Mouse (Mus musculus) intestine, postnatal 0 days (tissue): ENCODE results near the gene Fam89b. TPM values are rescaled to one million over a fixed set of nuclear protein-coding genes. Genes with fewer than 3 reads are reported as not detected.

Experiments used
- ATAC-seq: fragments of 200-750 bp; cut with Nextera tagmentation; 2 replicates; pipeline ENCODE4 v1.8.0; 2017; ENCODE audit warnings: mild to moderate bottlenecking, moderate TSS enrichment, moderate library complexity
- H3K27ac ChIP-seq: fragments of 300-500 bp; sonication (generic); 2 replicates; pipeline ENCODE4 v1.5.1; 2014; ENCODE audit warnings: mild to moderate bottlenecking, low read depth, low read length, moderate library complexity
- H3K27me3 ChIP-seq: fragments of 300-500 bp; sonication (generic); replicated peaks from 2 replicates; pipeline ENCODE4 v1.6.1; 2014; ENCODE audit warnings: low read length, mixed read lengths; ENCODE audit not compliant: control insufficient read depth, insufficient read depth
- H3K36me3 ChIP-seq: fragments of 300-500 bp; sonication (generic); 2 replicates; pipeline ENCODE4 v1.6.1; 2014; ENCODE audit warnings: mild to moderate bottlenecking, moderate library complexity; ENCODE audit not compliant: control insufficient read depth, insufficient read depth
- H3K4me1 ChIP-seq: fragments of 300-500 bp; sonication (generic); replicated peaks from 2 replicates; pipeline ENCODE4 v1.6.1; 2014; ENCODE audit warnings: antibody characterized with exemption, low read length, mixed read lengths; ENCODE audit not compliant: control insufficient read depth, insufficient read depth
- H3K4me2 ChIP-seq: fragments of 300-500 bp; sonication (generic); replicated peaks from 2 replicates; pipeline ENCODE4 v1.6.1; 2014; ENCODE audit warnings: low read depth, mild to moderate bottlenecking, moderate library complexity
- H3K4me3 ChIP-seq: fragments of 300-500 bp; sonication (generic); 2 replicates; pipeline ENCODE4 v1.5.1; 2014; ENCODE audit warnings: low read depth, low read length
- H3K9ac ChIP-seq: fragments of 300-500 bp; sonication (generic); 2 replicates; pipeline ENCODE4 v1.6.1; 2014; ENCODE audit warnings: mild to moderate bottlenecking, low read depth, low read length
- H3K9me3 ChIP-seq: fragments of 300-500 bp; sonication (generic); 2 replicates; pipeline ENCODE4 v1.6.1; 2016; ENCODE audit warnings: mixed run types; ENCODE audit not compliant: control insufficient read depth
- CTCF ChIP-seq: sonication (generic); IDR thresholded peaks from 2 replicates; pipeline ENCODE4 v1.5.1; 2016; ENCODE audit warnings: low read depth, mild to moderate bottlenecking, control low read depth, antibody characterized with exemption, moderate library complexity
- WGBS: fragments of 180-500 bp; shearing (Covaris S2); extraction: QIAGEN DNeasy Blood & Tissue Kit; methylation state at CpG from one replicate; pipeline ENCODE4 v1.1.7; 2014; 5-methylcytosine and 5-hydroxymethylcytosine counted together
- polyA plus RNA-seq: library from polyadenylated mRNA; unstranded; fragments of >200 nt; fragmentation: Nextera tagmentation; extraction: Ambion mirVana; gene quantifications from 2 replicates; pipeline ENCODE4 v1.2.1, GENCODE M21; 2015

Gene Fam89b
- polyA plus RNA-seq, 1 experiment from 2014 or later, result 48.9 TPM

DNA sequence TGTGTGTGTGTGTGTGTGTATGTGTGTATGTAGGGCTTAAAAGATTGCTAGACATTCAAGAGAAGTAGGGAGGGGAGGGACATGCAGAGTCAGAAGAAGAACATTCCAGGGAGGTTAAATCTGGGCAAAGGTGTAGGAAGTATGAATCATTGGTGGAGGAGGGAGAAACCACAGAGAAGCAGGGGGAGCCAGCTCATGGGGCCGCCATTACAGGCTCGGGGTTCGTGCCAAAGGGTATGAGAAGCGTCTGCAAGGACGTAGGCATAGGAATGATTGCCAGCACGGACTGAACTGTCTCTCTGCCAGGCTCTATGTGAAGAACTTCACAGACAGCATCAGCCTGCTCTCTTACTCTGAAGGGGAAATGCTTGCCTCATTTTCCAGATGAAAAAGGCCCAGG is 20.0 kb upstream of the Fam89b start:
- Histone ChIP-seq H3K4me2 (no peak overlapping the region), H3K36me3 (peaks cover 9% of the 10 kb centered on the region; the same call in 1 of the 2 replicates), H3K9me3 (no peaks in the 10 kb centered on the region), H3K9ac (no peak overlapping the region), H3K4me1 (0 out of 2 replicates have a peak, but pooled peaks cover 6% of the 10 kb centered on the region), H3K27me3 (peaks cover 7% of the 10 kb centered on the region; the same call in 1 of the 2 replicates), H3K4me3 (no peak overlapping the region), H3K27ac (no peak overlapping the region)
- no peak for ATAC-seq
- WGBS, result 82% methylated on average over 6 of the region's 6 CpGs
- TF ChIP-seq CTCF, result no peak

DNA sequence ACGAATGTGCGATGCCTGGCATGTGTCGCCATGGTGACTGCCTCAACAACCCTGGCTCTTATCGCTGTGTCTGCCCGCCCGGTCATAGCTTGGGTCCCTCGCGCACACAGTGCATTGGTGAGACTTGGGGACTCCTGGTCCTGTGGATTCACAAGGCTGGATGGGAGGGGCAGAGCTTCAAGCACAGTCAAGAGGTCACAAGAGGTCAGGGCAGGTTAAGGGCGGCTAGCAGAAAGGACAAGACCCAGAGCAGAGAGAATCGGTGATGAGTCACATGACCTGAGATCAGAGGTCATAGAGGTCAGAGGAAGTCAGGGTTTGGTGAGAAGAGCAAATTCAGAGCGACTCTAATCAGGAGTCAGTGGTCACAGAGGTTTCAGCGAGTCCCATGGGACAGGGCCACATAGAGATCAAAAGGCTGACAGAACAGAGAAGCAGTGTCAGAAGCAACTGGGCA is 17.5 kb upstream of the Fam89b start:
- 47% methylated on average over 12 of the region's 12 CpGs for WGBS

DNA sequence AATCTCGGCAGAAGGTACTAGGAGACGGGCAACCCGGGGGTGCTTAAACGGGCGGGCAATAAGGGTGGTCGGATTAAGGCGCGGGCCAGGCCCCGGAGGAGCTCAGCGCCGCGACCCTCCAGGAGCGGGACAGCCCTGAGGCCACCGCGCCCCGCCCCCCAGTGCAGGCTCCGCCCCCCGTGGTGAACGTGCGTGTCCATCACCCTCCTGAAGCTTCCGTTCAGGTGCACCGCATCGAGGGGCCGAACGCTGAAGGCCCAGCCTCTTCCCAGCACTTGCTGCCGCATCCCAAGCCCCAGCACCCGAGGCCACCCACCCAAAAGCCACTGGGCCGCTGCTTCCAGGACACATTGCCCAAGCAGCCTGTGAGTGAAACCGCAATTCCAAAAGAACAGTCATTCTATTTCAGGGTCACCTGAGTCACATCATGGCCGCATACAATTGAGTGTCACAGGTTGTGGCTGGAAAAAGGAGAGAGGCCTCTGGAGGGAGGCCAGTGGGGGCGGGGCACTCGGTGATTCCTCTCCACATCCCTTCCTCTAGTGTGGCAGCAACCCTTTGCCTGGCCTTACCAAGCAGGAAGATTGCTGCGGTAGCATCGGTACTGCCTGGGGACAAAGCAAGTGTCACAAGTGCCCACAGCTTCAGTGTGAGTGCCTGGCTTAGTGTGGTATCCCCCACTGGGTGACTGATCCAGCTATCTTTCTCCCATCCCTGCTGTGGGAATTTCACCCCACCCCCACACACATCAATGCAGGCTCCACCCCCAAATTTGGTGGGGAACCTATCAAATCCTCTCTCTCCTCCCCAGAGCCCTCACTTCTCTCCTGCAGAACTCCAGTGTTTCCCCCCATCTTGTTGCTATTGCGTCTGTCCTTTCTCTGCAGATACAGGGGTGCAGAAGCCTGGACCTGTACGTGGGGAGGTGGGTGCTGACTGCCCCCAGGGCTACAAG is 16.6 kb upstream of the Fam89b start:
- no peak for ATAC-seq
- Histone ChIP-seq H3K9me3 (no peaks in the 10 kb centered on the region), H3K9ac (no peak overlapping the region), H3K36me3 (peaks cover 7% of the 10 kb centered on the region; the same call in 1 of the 2 replicates), H3K4me3 (peak overlapping the region; percentile 16), H3K27ac (no peak overlapping the region), H3K4me1 (peaks cover 9% of the 10 kb centered on the region; the same call in 1 of the 2 replicates), H3K27me3 (peaks cover 15% of the 10 kb centered on the region), H3K4me2 (peak overlapping the region; percentile 62)
- WGBS, result 12% methylated on average over 36 of the region's 36 CpGs
- no peak for TF ChIP-seq CTCF

More for the DNA sequence above, 17.5 kb upstream of the Fam89b start:
- Histone ChIP-seq H3K9me3 (no peaks in the 10 kb centered on the region), H3K9ac (no peak overlapping the region), H3K4me3 (no peak overlapping the region), H3K27me3 (peaks cover 14% of the 10 kb centered on the region; the same call in 1 of the 2 replicates), H3K4me1 (0 out of 2 replicates have a peak, but pooled peaks cover 9% of the 10 kb centered on the region), H3K4me2 (no peak overlapping the region), H3K36me3 (peaks cover 7% of the 10 kb centered on the region; the same call in 1 of the 2 replicates), H3K27ac (no peak overlapping the region)
- ATAC-seq, result no peak
- no peak for TF ChIP-seq CTCF

DNA sequence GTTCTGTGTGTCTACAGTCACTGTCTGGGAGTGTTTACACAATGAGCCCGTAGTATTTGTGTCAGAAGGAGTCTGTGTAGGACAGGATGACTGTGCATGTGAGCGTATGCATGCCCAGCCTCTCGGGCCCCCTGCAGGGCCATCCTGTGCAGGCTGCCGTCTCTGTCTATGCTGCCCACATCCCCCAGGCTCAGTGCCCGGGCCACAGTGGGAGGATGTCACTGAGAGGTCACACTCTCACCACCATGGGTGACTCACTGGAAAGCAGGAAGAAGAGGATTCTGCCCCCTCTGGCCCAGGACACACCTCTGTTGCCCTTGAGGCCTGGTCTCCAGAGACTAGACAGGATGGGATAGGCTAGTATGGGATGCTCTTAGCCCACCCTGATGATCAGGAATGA is 14.1 kb upstream of the Fam89b start:
- H3K4me2 ChIP-seq, result peak overlapping the region; percentile 88; the same call in 1 of the 2 replicates
- H3K9me3 ChIP-seq, result no peaks in the 10 kb centered on the region
- no peak overlapping the region for H3K4me3 ChIP-seq
- no peak overlapping the region for H3K9ac ChIP-seq
- H3K27ac ChIP-seq, result no peak overlapping the region
- peaks cover 17% of the 10 kb centered on the region for H3K27me3 ChIP-seq
- peak; percentile 30 for TF ChIP-seq CTCF
- WGBS, result 53% methylated on average over 5 of the region's 5 CpGs
- peaks cover 7% of the 10 kb centered on the region; the same call in 1 of the 2 replicates for H3K36me3 ChIP-seq
- peaks cover 9% of the 10 kb centered on the region; the same call in 1 of the 2 replicates for H3K4me1 ChIP-seq
- ATAC-seq, result 0 out of 2 replicates have a peak, but pooled peaks have one; percentile 21

DNA sequence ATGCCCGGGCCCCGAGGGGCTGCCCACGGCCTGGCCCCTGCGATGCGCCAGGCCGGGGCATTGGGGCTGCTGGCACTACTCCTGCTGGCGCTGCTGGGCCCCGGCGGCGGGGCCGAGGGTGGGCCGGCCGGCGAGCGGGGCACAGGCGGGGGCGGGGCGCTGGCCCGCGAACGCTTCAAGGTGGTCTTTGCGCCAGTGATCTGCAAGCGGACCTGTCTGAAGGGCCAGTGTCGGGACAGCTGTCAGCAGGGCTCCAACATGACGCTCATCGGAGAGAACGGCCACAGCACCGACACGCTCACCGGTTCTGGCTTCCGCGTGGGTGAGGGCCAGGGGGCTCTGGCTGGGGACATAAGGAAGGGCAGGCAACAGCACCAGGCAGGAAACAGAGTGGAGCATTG is 12.8 kb upstream of the Fam89b start:
- H3K36me3 ChIP-seq, result peaks cover 7% of the 10 kb centered on the region; the same call in 1 of the 2 replicates
- H3K4me2 ChIP-seq, result peak overlapping the region; percentile 88
- no peak for ATAC-seq
- H3K27ac ChIP-seq, result peak overlapping the region; percentile 68
- WGBS, result 4% methylated on average over 32 of the region's 32 CpGs
- H3K4me3 ChIP-seq, result peak overlapping the region; percentile 59
- TF ChIP-seq CTCF, result no peak
- H3K27me3 ChIP-seq, result peaks cover 17% of the 10 kb centered on the region
- H3K9ac ChIP-seq, result peak overlapping the region; percentile 71
- peaks cover 9% of the 10 kb centered on the region; the same call in 1 of the 2 replicates for H3K4me1 ChIP-seq
- H3K9me3 ChIP-seq, result no peaks in the 10 kb centered on the region

DNA sequence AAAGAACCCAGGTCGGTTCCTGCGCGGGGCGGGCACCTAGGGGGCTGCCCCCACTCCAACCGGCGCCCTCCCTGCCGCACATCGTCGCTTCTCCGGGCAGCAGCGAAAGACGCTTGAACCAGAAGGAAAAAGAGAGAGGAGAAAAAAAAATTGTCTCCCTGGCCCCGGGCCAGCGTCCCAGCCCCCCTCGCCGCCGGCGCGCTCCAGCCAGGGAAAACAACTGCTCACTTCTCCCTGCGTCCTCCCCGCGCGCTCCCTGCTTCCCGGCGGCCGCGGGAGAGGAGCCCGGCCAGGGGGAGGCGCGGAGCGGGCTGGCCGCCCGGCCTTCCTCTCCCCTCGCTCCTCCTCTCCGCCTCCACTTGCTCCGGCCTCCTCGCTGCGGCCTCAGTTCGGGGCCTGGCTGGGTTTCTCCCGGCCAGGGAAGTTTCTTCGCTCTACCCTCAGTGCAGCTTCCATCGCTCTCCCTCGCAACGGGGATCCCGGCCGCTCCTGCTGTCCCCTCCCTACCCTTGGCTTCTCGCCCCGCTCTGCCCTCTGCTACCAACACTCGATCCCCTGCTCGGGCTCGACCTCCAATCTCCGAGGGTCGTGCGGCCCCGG is 12.3 kb upstream of the Fam89b start:
- Histone ChIP-seq H3K27ac (peak overlapping the region; percentile 68), H3K9me3 (no peaks in the 10 kb centered on the region), H3K4me3 (peak overlapping the region; percentile 59), H3K4me2 (peak overlapping the region; percentile 88), H3K27me3 (peaks cover 17% of the 10 kb centered on the region), H3K9ac (peak overlapping the region; percentile 71), H3K36me3 (peaks cover 7% of the 10 kb centered on the region; the same call in 1 of the 2 replicates), H3K4me1 (peaks cover 9% of the 10 kb centered on the region; the same call in 1 of the 2 replicates)
- peak; percentile 39; the same call in 1 of the 2 replicates for ATAC-seq
- TF ChIP-seq CTCF, result peak; percentile 20; the same call in 1 of the 2 replicates
- 1% methylated on average over 54 of the region's 55 CpGs for WGBS
